Mouse (Mus musculus) heart, postnatal 0 days (tissue): Measurements from ENCODE around the gene Mybl2. TPM values are rescaled to one million over a fixed set of nuclear protein-coding genes. Genes with fewer than 3 reads are reported as not detected.

Experiments used
- ATAC-seq: fragments of 200-750 bp; cut with Nextera tagmentation; 2 replicates; pipeline ENCODE4 v1.8.0; 2017; ENCODE audit warnings: low read depth, moderate number of reproducible peaks, moderate library complexity; ENCODE audit not compliant: insufficient read depth
- DNase-seq: peaks from one replicate; pipeline ENCODE4 v3.0.0-alpha.2; 2016; ENCODE audit warnings: low spot score
- H3K27ac ChIP-seq: fragments of 300-500 bp; sonication (generic); 2 replicates; pipeline ENCODE4 v1.5.1; 2014; ENCODE audit warnings: low read depth, mild to moderate bottlenecking
- H3K27me3 ChIP-seq: fragments of 300-500 bp; sonication (generic); 2 replicates; pipeline ENCODE4 v1.6.1; 2014; ENCODE audit warnings: low read length, mixed read lengths; ENCODE audit not compliant: control insufficient read depth, insufficient read depth
- H3K36me3 ChIP-seq: fragments of 300-500 bp; sonication (generic); replicated peaks from 2 replicates; pipeline ENCODE4 v1.6.1; 2014; ENCODE audit warnings: low read length, mixed read lengths; ENCODE audit not compliant: control insufficient read depth, insufficient read depth
- H3K4me1 ChIP-seq: fragments of 300-500 bp; sonication (generic); 2 replicates; pipeline ENCODE4 v1.6.1; 2014; ENCODE audit warnings: antibody characterized with exemption; ENCODE audit not compliant: control insufficient read depth, insufficient read depth
- H3K4me2 ChIP-seq: fragments of 300-500 bp; sonication (generic); 2 replicates; pipeline ENCODE4 v1.6.1; 2014; ENCODE audit warnings: low read depth, mild to moderate bottlenecking, low read length, moderate library complexity
- H3K4me3 ChIP-seq: fragments of 300-500 bp; sonication (generic); 2 replicates; pipeline ENCODE4 v1.5.1; 2014; ENCODE audit warnings: low read depth, low read length
- H3K9ac ChIP-seq: fragments of 300-500 bp; sonication (generic); replicated peaks from 2 replicates; pipeline ENCODE4 v1.6.1; 2014; ENCODE audit warnings: low read depth, low read length, mixed read lengths
- H3K9me3 ChIP-seq: fragments of 300-500 bp; sonication (generic); replicated peaks from 2 replicates; pipeline ENCODE4 v1.6.1; 2016; ENCODE audit warnings: low read length; ENCODE audit not compliant: control insufficient read depth
- CTCF ChIP-seq: IDR thresholded peaks from 2 replicates; pipeline ENCODE4 v1.5.1; 2016; ENCODE audit warnings: antibody characterized with exemption, control low read depth, low read depth
- EP300 ChIP-seq: IDR thresholded peaks from 2 replicates; pipeline ENCODE4 v1.6.1; 2016; ENCODE audit warnings: antibody characterized with exemption, low read depth
- WGBS: fragments of 180-500 bp; shearing (Covaris S2); extraction: QIAGEN DNeasy Blood & Tissue Kit; methylation state at CpG from one replicate; pipeline ENCODE4 v1.1.7; 2014; 5-methylcytosine and 5-hydroxymethylcytosine counted together
- polyA plus RNA-seq: library from polyadenylated mRNA; unstranded; fragments of >200 nt; fragmentation: Nextera tagmentation; extraction: Ambion mirVana; gene quantifications from 2 replicates; pipeline ENCODE4 v1.2.1, GENCODE M21; 2015
- total RNA-seq: library from RNA; depleted of rRNA; stranded (reverse); fragments of >200 nt; gene quantifications from 2 replicates; pipeline ENCODE4 v1.2.3, GENCODE M21; 2014; ENCODE audit warnings: low replicate concordance; rRNA removed

Gene Mybl2
- total RNA-seq (2.8 and 4.3 TPM in 2 replicates), polyA plus RNA-seq (3.4 and 3.8 TPM in 2 replicates)

GRCm38 (mm10) chr2:163054335-163054840 is at the start of gene Mybl2:
TSS of gene Mybl2 (plus strand) at chr2:163054687.
- Histone ChIP-seq H3K4me1 (peaks cover 20% of the 10 kb centered on the region; the same call in 1 of the 2 replicates), H3K36me3 (no peaks in the 10 kb centered on the region), H3K27me3 (no peaks in the 10 kb centered on the region), H3K4me2 (peak within 1 kb of the TSS; percentile 100), H3K4me3 (peak within 1 kb of the TSS; percentile 82), H3K9me3 (no peaks in the 10 kb centered on the region), H3K27ac (no peak within 1 kb of the TSS), H3K9ac (peak within 1 kb of the TSS; percentile 63)
- whole genome bisulfite sequencing, result under 1% methylated on average over 48 of the region's 48 CpGs
- ATAC-seq (peak; percentile 100), DNase-seq (peak; percentile 96)
- no peak for TF ChIP-seq EP300
- no peak for TF ChIP-seq CTCF

- TF ChIP-seq CTCF, result no peak
- no peak for TF ChIP-seq EP300
- Histone ChIP-seq H3K36me3 (no peaks in the 10 kb centered on the region), H3K4me1 (no peaks in the 10 kb centered on the region), H3K4me3 (no peak overlapping the region), H3K27ac (no peak overlapping the region), H3K9me3 (no peaks in the 10 kb centered on the region), H3K9ac (no peak overlapping the region), H3K27me3 (no peaks in the 10 kb centered on the region), H3K4me2 (no peak overlapping the region)
- DNase-seq, result no peak
- ATAC-seq, result no peak
- 63% methylated on average over 4 of the region's 4 CpGs for WGBS
Measured at GRCm38 (mm10) chr2:163007299-163007698, 47.2 kb upstream of the Mybl2 start.

- Histone ChIP-seq H3K27ac (peak within 1 kb of the TSS; percentile 51), H3K27me3 (no peaks in the 10 kb centered on the region), H3K4me2 (peak within 1 kb of the TSS; percentile 70), H3K4me1 (peaks cover 10% of the 10 kb centered on the region), H3K36me3 (no peaks in the 10 kb centered on the region), H3K4me3 (peak within 1 kb of the TSS; percentile 85), H3K9me3 (no peaks in the 10 kb centered on the region), H3K9ac (peak within 1 kb of the TSS; percentile 75)
- TF ChIP-seq CTCF, result no peak
- TF ChIP-seq EP300, result no peak
- under 1% methylated on average over 57 of the region's 57 CpGs for WGBS
- ATAC-seq, result peak; percentile 95
- peak; percentile 79 for DNase-seq
Measured at GRCm38 (mm10) chr2:163016916-163017743, 37.4 kb upstream of the Mybl2 start, which contains the start of gene Ift52. TSS of gene Ift52 (plus strand) at chr2:163017354.

GRCm38 (mm10) chr2:163031289-163031688 is 23.2 kb upstream of the Mybl2 start:
- Histone ChIP-seq H3K4me1 (no peaks in the 10 kb centered on the region), H3K27me3 (no peaks in the 10 kb centered on the region), H3K36me3 (peaks cover 96% of the 10 kb centered on the region), H3K9me3 (no peaks in the 10 kb centered on the region), H3K9ac (no peak overlapping the region), H3K27ac (no peak overlapping the region), H3K4me3 (no peak overlapping the region), H3K4me2 (no peak overlapping the region)
- no peak for ATAC-seq
- no peak for DNase-seq
- 86% methylated on average over 5 of the region's 5 CpGs for WGBS
- TF ChIP-seq CTCF (no peak), EP300 (no peak)

GRCm38 (mm10) chr2:163031757-163032156 is 22.7 kb upstream of the Mybl2 start:
- peaks cover 3% of the 10 kb centered on the region; the same call in 1 of the 2 replicates for H3K4me1 ChIP-seq
- TF ChIP-seq EP300 (no peak), CTCF (no peak)
- no peaks in the 10 kb centered on the region for H3K27me3 ChIP-seq
- no peak overlapping the region for H3K4me2 ChIP-seq
- 74% methylated on average over 2 of the region's 2 CpGs for WGBS
- no peak overlapping the region for H3K27ac ChIP-seq
- no peak overlapping the region for H3K4me3 ChIP-seq
- DNase-seq (no peak), ATAC-seq (no peak)
- H3K9me3 ChIP-seq, result no peaks in the 10 kb centered on the region
- no peak overlapping the region for H3K9ac ChIP-seq
- peaks cover 95% of the 10 kb centered on the region for H3K36me3 ChIP-seq
